Mouse (Mus musculus) liver, embryonic 11.5 days (tissue): Measurements from ENCODE around the gene Cacng6. TPM values are rescaled to one million over a fixed set of nuclear protein-coding genes. Genes with fewer than 3 reads are reported as not detected.

ENCODE experiments used
- ATAC-seq: fragments of 200-750 bp; cut with Nextera tagmentation; replicated peaks from 2 replicates; pipeline ENCODE4 v1.8.0; 2017; ENCODE audit warnings: moderate number of reproducible peaks, mild to moderate bottlenecking, moderate TSS enrichment, moderate library complexity; ENCODE audit not compliant: low FRiP score
- DNase-seq: peaks from one replicate; pipeline ENCODE4 v3.0.0-alpha.2; 2017; ENCODE audit warnings: low spot score
- H3K27ac ChIP-seq: fragments of 300-500 bp; sonication (generic); 2 replicates; pipeline ENCODE4 v1.5.1; 2014; ENCODE audit warnings: mild to moderate bottlenecking, low read depth, low read length, control low read depth
- H3K27me3 ChIP-seq: fragments of 300-500 bp; sonication (generic); replicated peaks from 2 replicates; pipeline ENCODE4 v1.6.1; 2014; ENCODE audit warnings: low read length, mixed read lengths; ENCODE audit not compliant: control insufficient read depth, insufficient read depth
- H3K36me3 ChIP-seq: fragments of 300-500 bp; sonication (generic); 2 replicates; pipeline ENCODE4 v1.6.1; 2014; ENCODE audit warnings: mild to moderate bottlenecking, low read length, moderate library complexity, mixed read lengths; ENCODE audit not compliant: control insufficient read depth, insufficient read depth
- H3K4me1 ChIP-seq: fragments of 300-500 bp; sonication (generic); replicated peaks from 2 replicates; pipeline ENCODE4 v1.6.1; 2014; ENCODE audit warnings: low read length, mixed read lengths; ENCODE audit not compliant: control insufficient read depth, insufficient read depth
- H3K4me2 ChIP-seq: fragments of 300-500 bp; sonication (generic); 2 replicates; pipeline ENCODE4 v1.6.1; 2014; ENCODE audit warnings: mild to moderate bottlenecking, control low read depth, moderate library complexity
- H3K4me3 ChIP-seq: fragments of 300-500 bp; sonication (generic); 2 replicates; pipeline ENCODE4 v1.5.1; 2014; ENCODE audit warnings: low read depth, low read length, control low read depth
- H3K9ac ChIP-seq: fragments of 300-500 bp; sonication (generic); 2 replicates; pipeline ENCODE4 v1.6.1; 2014; ENCODE audit warnings: low read depth, low read length, control low read depth
- H3K9me3 ChIP-seq: fragments of 300-500 bp; sonication (generic); 2 replicates; pipeline ENCODE4 v1.6.1; 2016; ENCODE audit warnings: low read length, inconsistent platforms, mixed read lengths; ENCODE audit not compliant: control insufficient read depth
- WGBS: fragments of 180-500 bp; shearing (Covaris S2); extraction: QIAGEN DNeasy Blood & Tissue Kit; methylation state at CpG from one replicate; pipeline ENCODE4 v1.1.7; 2014; 5-methylcytosine and 5-hydroxymethylcytosine counted together
- polyA plus RNA-seq: library from polyadenylated mRNA; unstranded; fragments of >200 nt; fragmentation: Nextera tagmentation; extraction: Ambion mirVana; gene quantifications from 2 replicates; pipeline ENCODE4 v1.2.1, GENCODE M21; 2014

Gene Cacng6
- polyA plus RNA-seq = 0.19 TPM in 1 of 2 replicates, not detected in the other

GRCm38 (mm10) chr7:3423895-3424294, at the start of gene Cacng6:
Gene Cacng6, plus strand, starts transcription at chr7:3424195.
- Histone ChIP-seq H3K9ac (no peak within 1 kb of the TSS), H3K27ac (no peak within 1 kb of the TSS), H3K4me3 (0 out of 2 replicates have a peak within 1 kb of the TSS, but pooled peaks have one; percentile 12), H3K4me1 (no peaks in the 10 kb centered on the region), H3K4me2 (peak within 1 kb of the TSS; percentile 25), H3K27me3 (peaks cover 68% of the 10 kb centered on the region), H3K9me3 (no peaks in the 10 kb centered on the region), H3K36me3 (no peaks in the 10 kb centered on the region)
- no peak for ATAC-seq
- WGBS = 30% methylated on average over 4 of the region's 4 CpGs
- no peak for DNase-seq

DNA sequence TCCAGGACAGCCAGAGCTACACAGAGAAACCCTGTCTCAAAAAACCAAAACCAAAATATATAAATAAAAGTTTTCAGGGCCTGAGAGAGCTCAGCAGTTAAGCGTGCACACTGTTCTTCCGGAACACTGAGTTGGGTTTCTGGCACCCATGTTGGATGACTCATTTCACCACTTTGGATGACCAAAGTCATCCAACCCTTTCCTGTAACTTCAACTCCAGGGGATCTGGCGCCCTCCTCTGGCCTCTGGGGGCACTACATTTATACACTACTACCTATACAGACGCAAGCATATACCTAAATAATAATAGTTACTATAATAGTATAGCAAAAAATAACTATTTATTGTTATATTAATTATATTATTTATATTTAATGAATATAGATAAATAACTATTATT, 47.2 kb upstream of the Cacng6 start:
- Histone ChIP-seq H3K36me3 (no peaks in the 10 kb centered on the region), H3K4me1 (no peaks in the 10 kb centered on the region), H3K4me2 (no peak overlapping the region), H3K27me3 (no peaks in the 10 kb centered on the region), H3K9me3 (no peaks in the 10 kb centered on the region), H3K27ac (no peak overlapping the region), H3K4me3 (no peak overlapping the region), H3K9ac (no peak overlapping the region)
- DNase-seq = no peak
- 48% methylated on average over 4 of the region's 4 CpGs for WGBS
- no peak for ATAC-seq

DNA sequence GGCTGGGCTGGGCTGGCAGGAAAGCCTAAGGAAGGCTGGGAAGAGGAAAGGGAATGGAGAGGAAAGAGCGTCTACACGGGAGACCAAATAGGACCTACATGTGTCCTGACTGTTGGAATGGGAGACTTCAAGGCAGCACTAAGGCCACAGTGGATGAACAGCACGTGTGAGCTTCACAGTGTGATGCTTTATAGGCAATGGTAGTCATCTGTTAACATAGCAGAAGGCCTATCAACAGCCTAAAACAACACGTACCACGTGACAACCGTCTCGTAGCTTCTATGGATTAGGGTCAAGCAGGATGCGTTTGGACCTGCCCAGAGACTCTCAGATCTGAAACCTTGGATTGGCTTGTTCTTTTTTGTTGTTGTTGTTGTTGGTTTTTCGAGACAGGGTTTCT, 41.9 kb upstream of the Cacng6 start:
- no peak for DNase-seq
- Histone ChIP-seq H3K27ac (no peak overlapping the region), H3K4me1 (no peaks in the 10 kb centered on the region), H3K4me2 (no peak overlapping the region), H3K27me3 (no peaks in the 10 kb centered on the region), H3K4me3 (no peak overlapping the region), H3K9me3 (no peaks in the 10 kb centered on the region), H3K9ac (no peak overlapping the region), H3K36me3 (no peaks in the 10 kb centered on the region)
- WGBS = 77% methylated on average over 9 of the region's 9 CpGs
- no peak for ATAC-seq

GRCm38 (mm10) chr7:3384807-3385319, 39.1 kb upstream of the Cacng6 start:
- Histone ChIP-seq H3K36me3 (no peaks in the 10 kb centered on the region), H3K9ac (no peak overlapping the region), H3K4me3 (no peak overlapping the region), H3K4me2 (no peak overlapping the region), H3K27me3 (no peaks in the 10 kb centered on the region), H3K27ac (no peak overlapping the region), H3K4me1 (no peaks in the 10 kb centered on the region), H3K9me3 (no peaks in the 10 kb centered on the region)
- ATAC-seq = no peak
- WGBS = 74% methylated on average over 5 of the region's 5 CpGs
- no peak for DNase-seq

- no peak for ATAC-seq
- Histone ChIP-seq H3K27ac (no peak overlapping the region), H3K27me3 (no peaks in the 10 kb centered on the region; the same call in 1 of the 2 replicates), H3K9me3 (no peaks in the 10 kb centered on the region), H3K9ac (no peak overlapping the region), H3K4me2 (no peak overlapping the region), H3K4me1 (no peaks in the 10 kb centered on the region), H3K4me3 (no peak overlapping the region), H3K36me3 (no peaks in the 10 kb centered on the region)
- WGBS = 77% methylated on average over 6 of the region's 6 CpGs
- no peak for DNase-seq
Measured at GRCm38 (mm10) chr7:3386036-3386730, 37.8 kb upstream of the Cacng6 start.

DNA sequence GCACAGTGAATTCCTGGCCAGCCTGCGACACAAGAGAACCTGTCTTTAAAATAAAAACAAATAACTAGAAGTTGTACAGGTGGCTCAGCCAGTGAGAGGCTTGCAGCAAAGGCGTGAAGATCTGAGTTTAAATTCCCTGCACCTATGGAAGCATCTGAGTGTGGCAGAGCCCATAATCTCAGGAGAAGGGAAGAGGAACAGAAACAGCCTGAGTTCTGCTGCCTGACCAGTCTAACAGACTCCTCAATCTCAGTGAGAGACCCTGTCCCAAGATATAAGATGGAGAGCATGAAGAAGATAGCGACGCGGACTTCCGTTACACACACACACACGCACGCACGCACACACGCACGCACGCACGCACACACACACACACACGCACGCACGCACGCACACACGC, 36.2 kb upstream of the Cacng6 start:
- no peak for ATAC-seq
- Histone ChIP-seq H3K9me3 (no peaks in the 10 kb centered on the region), H3K27ac (no peak overlapping the region), H3K4me1 (no peaks in the 10 kb centered on the region), H3K4me2 (no peak overlapping the region), H3K36me3 (no peaks in the 10 kb centered on the region), H3K4me3 (no peak overlapping the region), H3K27me3 (no peaks in the 10 kb centered on the region; the same call in 1 of the 2 replicates), H3K9ac (no peak overlapping the region)
- 86% methylated on average over 18 of the region's 18 CpGs for WGBS
- DNase-seq = no peak

DNA sequence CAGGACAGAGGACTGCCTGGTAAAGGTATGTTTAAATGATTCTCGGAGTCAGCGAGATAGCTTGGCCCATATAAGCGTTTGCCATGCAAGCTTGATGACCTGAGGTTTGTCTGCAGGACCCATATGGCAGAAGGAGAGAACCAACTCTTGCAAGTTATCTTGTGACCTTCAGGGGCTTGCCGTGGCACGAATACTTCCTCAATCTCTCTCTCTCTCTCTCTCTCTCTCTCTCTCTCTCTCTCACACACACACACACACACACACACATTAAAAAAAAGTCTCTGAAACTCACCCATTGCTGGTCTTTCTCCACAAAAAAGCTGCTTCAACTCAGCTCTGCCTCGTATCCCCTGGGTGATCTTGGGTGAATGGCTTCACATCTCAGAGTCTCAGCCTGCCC, 35.1 kb upstream of the Cacng6 start:
- no peak for ATAC-seq
- Histone ChIP-seq H3K9me3 (no peaks in the 10 kb centered on the region), H3K4me1 (no peaks in the 10 kb centered on the region), H3K9ac (no peak overlapping the region), H3K27ac (no peak overlapping the region), H3K36me3 (no peaks in the 10 kb centered on the region), H3K4me2 (no peak overlapping the region), H3K4me3 (no peak overlapping the region), H3K27me3 (no peaks in the 10 kb centered on the region; the same call in 1 of the 2 replicates)
- 32% methylated on average over 6 of the region's 6 CpGs for WGBS
- DNase-seq = no peak

DNA sequence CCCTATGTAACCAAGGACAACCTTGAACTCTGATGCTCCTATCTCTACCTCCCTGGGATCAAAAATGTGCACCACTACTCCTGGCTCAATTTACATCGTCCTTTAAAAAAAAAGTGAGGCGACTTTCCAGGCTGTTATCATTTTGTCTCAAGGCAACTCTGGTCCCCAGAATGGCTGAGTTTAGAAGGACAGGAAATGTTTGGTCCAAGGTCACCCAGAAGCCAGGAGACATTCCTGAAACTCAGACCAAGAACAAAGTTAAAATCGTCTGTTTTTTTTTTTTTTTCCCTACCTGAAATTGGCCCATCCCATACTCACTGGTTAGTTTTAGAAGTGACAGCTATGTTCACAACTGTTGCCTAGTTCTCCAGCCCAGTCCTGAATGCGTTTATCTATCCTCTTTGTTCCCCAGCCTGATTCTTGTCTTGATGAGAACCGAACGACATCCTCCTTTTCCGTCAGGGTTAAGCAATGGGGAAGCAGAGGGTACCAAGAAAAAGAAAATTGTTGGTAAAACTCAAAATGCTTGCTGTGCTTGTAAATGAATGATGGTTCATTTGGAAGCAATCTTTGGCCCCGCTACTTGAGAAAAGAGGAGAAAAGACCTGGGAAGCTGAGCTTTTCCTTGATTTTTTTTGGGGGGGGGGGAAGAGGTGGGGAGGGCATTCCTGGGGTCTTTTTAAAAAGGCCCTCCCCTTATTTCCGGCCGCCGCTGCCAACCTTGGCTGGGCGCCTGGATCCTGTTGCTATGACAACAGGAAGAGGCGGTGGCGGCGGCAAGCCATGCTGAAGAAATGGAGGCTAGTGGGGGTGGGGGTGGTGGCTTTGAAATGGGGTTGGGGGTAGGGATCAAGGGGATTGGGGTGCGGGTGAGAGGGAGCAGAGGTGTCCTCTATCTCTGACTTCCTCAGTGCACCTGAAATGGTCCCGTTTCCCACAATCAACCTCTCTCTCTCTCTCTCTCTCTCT, 34.3 kb upstream of the Cacng6 start:
- Histone ChIP-seq H3K4me2 (peak overlapping the region; percentile 43), H3K27me3 (no peaks in the 10 kb centered on the region; the same call in 1 of the 2 replicates), H3K27ac (no peak overlapping the region), H3K4me1 (no peaks in the 10 kb centered on the region), H3K4me3 (no peak overlapping the region), H3K36me3 (no peaks in the 10 kb centered on the region), H3K9ac (no peak overlapping the region), H3K9me3 (no peaks in the 10 kb centered on the region)
- DNase-seq = no peak
- under 1% methylated on average over 17 of the region's 17 CpGs for WGBS
- ATAC-seq = no peak
